Mouse (Mus musculus) spleen, adult 2 months (tissue): ENCODE measurements around the gene Thada.

Experiments used
- CTCF ChIP-seq: fragments of 200-500 bp; IDR thresholded peaks from 2 replicates; pipeline ENCODE4 v1.5.1; 2011; ENCODE audit warnings: mild to moderate bottlenecking, inconsistent platforms; ENCODE audit not compliant: insufficient read depth, insufficient read length, insufficient replicate concordance; ENCODE audit errors: extremely low read depth
- POLR2A ChIP-seq: fragments of 200-500 bp; IDR thresholded peaks from 2 replicates; pipeline ENCODE4 v1.6.1; 2011; ENCODE audit warnings: low read depth, low read length, inconsistent platforms

GRCm38 (mm10) chr17:84162211-84162760, 303.7 kb downstream of the Thada start:
- no peak for TF ChIP-seq POLR2A
- TF ChIP-seq CTCF: no peak
